Mouse (Mus musculus) liver, adult 2 months (tissue): ENCODE data around the gene Tapbp.

Source experiments
- CTCF ChIP-seq: fragments of 200-500 bp; IDR thresholded peaks from 2 replicates; pipeline ENCODE4 v1.5.1; 2011; ENCODE audit warnings: low read depth, low read length, control low read depth
- POLR2A ChIP-seq: fragments of 200-500 bp; IDR thresholded peaks from 2 replicates; pipeline ENCODE4 v1.6.1; 2011; ENCODE audit warnings: low read length, control low read depth; ENCODE audit not compliant: insufficient read depth; ENCODE audit errors: extremely low read depth

GRCm38 (mm10) chr17:33911052-33911812 lies 4.5 kb upstream of the Tapbp start:
- no peak for TF ChIP-seq CTCF
- TF ChIP-seq POLR2A = no peak
